Mouse (Mus musculus) cerebellum, adult 18-20 months (tissue): ENCODE measurements at regions not wholly inside any gene's neighbourhood (a gene's known extent, or its start where the extent isn't known, plus 50 kb on each side); places are given as distances from the start of the nearest gene placed in this dataset.

Experiments
- DNase-seq, 2 experiments: peaks; one replicate each; pipeline ENCODE4 v3.0.0; 2021

DNA sequence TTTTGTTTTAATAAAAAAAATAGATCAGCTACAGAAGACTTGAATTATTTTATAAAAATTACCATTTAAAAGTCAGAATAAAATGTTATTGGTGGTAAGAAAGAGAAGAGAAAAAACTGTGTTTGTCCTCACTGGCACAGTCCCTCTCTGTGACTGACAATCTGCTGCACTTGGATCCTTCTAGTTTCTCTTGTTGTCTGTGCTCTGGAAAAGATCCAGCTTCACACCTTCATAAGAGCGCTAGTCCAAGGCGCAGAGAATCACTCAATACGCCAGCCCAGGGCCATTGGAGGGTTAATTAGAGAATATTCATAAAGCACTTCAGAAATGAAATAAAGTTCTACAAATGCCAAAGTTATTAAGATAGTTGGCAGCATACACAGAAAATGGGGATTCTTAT is 153.8 kb downstream of the Lmbrd1 start:
- DNase-seq, result peak in 1 of 2 experiments; percentile 8

DNA sequence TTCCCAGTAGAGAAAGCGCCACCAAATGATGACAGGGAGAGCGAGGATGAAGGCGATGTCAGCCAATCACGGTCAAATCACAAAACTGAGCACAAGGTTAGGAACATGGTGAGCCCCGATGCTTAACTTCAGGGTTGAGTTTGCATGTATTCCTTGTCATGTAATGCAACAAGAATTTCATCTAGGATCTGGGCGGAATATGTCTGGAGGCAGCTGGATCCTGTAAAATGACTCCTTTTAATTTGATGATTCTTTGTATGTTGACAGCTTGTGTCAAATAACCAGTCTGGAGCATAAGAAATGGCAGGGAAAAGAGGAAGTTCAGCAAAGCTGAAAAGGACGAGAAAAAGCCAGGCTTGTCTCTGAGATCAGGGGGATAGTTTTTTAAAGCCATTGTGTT is 188.4 kb downstream of the Lmbrd1 start:
- no peak for DNase-seq

DNA sequence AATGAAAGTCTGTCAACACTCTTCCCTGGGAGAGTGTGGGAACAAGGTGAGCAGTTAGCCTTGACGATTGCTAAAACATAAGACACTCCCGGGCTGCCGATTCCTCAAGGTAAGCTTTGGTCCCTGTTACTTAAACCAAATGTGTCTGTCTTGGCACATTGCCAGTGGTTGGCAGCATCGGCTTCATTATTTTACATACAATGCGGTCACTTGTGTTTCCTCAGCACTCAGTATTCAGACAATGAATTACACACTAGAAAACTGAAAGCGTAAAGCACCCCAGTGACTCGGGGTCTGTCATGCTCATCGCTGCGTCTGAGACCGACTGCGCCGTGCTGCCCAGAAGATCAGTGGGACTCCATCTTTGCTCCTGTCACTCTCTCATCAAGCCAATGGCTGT is 191.3 kb downstream of the Lmbrd1 start:
- DNase-seq, result peak; percentile 60 to 75

DNA sequence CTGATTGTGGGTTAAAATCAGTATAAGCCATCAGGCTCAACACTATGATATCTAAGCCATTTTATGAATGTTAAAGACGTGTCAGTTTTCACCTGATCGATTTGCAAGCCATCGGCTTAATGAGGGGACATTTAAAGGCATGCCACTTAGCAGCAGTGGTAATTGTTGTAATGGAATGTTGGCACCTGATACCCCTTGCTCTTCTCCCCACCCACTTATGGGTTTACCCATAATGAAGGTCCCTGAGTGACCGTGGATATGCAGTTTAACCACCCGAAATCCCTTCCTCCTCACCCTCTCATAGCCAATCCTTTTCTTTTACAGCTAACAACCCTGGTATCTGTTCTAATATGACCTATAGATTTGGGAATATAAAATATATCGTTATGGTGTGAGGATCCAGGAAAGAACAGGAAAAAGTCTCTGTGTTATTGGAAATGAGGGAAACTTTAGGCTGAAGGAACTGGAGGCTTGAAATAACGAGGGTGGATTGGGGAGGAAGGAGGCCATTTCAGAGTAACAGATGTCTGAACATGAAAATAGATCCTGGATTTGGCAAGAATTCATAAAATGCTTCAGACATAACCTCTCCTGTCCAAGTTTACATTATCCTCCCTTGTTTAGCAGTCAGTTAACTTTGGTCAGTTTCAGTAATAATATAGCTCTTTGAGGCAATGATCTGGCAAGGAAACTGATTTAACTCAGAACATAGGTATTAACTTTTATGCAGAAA is 192.4 kb downstream of the Lmbrd1 start:
- DNase-seq, result peak; percentile 15 to 24

DNA sequence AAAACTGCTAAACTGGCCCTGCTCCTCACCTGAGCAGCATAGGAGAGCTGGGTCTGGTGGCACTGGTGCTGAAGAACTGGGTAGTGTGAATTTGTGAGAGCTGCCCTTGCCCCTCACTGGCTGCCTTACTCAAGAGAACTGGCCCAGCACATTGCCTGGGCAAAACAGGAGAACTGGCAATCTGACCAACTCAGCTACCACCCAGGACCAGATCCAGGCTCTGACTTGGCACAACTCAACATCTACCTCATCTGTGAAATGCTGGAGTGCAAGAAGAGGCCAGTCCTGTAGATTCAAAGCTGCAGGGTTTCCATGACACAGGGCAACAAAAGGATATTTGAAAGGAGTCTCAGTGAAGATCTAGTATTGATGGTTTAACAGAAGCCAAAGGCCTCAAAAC is 198.6 kb downstream of the Lmbrd1 start:
- DNase-seq, result peak; percentile 65 to 70

DNA sequence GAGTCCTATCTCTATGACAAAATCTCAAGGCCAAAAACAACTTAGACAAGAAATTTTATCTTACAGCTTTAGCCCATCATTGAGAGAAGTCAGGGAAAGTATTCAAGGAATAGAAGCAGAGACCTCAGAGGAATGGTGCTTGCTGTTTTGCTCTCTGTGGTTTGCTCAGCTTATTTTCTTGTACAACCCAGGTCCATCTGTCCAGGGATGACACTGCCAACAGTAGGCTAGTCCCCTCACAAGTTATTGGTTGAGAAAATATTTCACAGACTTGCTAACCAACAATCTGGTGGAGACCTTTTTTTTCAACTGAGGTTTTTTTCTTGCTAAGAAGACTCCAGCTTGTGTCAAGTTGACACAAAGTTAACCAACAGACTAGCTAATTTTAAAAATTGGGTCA is 205.2 kb downstream of the Lmbrd1 start:
- DNase-seq, result peak; percentile 69 to 86

DNA sequence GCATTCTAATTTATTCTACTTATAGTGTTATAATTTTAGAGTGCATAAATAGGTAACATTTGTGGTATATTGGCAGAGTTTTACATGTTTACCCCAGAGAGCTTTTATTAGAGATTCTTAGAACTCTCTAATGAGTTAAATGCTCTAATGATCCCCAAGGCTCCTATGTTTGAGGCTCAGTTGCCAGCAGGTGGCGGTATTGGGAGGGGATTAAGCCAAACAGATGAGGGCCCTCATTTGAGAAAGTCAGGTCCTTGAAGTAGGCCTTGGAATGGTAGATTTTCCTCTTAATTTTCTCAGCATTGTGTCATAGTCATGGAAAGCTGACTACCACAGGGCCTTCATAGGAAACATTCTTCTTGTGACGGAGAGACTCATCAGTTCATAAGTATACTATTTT is 222.8 kb downstream of the Lmbrd1 start:
- DNase-seq, result peak; percentile 77 to 79

DNA sequence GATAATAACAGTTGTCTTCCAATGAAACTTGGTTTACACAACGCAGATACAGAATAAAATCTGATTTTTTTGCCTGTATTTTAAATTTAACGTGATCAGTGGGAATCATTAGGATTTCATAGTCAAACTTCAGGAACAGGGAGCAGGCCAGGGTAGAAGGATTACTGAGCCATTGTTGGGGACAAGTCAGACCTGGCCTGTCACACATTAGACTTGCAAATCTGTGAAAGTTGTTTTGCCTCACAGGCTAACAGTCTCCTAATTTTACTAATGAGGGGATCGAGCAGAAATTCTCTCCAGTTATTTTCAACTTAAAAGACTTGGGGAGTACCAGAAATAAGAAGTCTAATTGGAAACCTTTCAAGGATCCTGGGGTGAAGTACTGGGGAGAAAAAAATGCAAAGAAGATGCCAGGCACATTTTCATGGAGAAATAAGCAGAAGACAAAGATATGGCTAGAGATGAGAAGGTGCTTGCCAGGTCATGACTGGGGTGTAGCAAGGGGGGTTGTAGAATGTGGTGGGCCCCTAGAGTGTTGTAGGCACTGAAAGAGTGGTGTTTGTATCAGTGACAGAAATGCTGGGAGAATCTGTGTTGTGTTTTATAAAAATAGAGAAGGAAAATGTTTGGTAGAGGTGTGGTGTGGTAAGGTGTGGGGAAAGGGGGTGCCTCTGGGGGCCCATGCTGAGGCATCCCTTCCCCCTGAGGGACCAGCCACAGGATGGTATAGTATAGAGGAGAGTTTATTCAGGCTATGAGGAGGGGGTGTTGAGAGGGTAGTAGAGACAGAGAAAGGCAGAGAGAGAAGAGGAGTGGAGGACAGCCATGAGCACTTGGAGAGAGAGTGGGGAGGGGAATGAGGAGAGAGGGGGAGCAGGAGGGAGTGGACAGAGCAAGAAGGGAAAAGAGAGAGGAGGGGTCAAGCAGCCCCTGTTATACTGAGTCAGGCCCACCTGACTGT is 260.2 kb downstream of the Lmbrd1 start:
- DNase-seq, result no peak

DNA sequence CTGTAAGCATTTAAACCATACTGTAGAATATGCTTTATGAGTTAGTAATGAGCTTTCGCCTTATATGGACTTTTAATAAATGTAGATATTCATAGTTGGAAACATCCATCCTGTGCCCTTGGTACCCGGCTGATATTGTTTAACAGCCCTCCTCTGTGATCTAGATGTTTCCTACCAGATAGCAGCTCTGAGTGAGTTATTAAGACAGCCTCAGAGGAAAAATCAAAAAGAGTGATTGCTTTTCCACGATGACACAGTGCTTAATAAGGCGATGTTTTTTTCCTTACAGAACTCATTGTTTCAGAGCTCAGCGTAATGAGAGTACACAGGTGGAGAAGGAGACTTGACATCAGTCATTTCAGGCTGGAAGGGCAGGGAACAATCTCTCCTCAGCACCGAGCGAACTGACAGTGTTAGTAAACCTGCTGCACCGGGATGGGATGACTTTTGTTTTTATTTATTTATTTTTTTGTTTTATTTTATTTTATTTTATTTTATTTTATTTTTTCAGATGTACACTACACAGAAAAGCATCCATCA is 264.4 kb downstream of the Lmbrd1 start:
- DNase-seq, result no peak

DNA sequence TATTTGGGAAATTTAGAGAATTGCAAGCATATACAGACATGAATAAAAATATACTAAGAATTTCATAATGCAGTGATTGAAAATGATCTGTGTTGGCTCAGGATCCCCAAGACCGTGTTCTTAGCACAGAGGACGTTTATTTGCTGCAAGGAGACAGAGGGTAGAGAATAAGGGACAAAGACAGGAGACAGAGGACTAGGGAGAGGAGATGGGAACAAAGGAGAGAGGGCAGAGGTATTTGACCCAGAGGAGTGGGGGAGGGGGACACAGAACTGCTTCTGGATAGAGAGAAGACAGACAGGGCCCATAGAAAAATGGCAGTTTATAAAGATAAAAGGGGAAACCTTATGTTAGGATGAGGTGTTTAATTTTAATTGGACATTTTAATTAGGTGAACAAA is 265.0 kb downstream of the Lmbrd1 start:
- DNase-seq, result no peak

DNA sequence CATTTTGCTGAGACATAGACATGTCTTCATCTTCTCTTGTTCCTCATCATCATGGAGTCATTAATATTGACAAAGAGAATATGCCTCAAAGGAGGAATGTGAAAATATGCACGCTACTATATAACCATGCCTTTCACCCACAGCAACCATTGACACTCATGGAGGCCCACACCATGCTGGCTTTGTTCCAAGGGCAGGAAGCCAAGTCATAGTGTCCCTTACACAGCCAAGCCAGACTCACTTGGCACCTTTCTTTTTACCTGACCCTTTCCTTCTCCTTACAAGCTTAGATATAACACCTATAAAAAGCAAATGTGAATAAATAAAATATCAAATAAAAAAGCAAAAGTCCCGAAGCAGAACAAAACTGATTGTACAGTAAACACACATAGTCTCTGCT is 294.3 kb downstream of the Lmbrd1 start:
- peak in 1 of 2 experiments; percentile 3 for DNase-seq

DNA sequence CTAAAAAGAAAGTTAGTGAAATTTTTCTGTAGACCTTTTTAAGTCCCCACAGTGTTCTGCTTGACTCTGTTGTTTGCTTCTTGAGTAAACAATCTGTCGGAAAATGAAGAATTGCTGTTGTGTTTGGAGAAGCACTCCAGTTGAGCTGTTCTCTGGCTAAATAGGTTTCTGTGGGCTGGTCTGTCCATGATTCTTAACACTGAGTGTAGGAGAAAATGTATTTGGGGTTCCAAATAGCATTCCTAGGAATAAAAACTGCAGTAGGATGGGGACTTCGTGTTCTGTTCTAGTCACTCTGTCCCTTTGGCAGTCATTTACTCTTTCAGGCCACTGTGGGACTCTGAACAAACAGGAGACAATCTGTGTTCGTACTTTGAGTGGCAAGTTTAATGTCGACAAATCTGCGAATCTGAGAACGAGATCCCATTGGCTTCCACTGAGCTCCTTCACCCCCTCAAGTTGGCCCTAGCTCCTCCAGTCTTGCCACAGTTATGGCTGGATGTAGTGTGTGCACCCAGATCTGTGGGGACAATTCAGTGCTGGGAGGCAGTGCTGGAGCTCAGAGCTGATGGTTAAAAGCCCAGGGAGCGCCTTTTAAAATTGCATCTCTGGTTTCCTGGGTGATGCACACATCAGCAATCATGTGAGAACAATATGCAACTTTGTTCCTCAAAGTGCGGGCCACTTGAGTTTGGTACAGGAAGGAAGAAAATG is 330.2 kb downstream of the Lmbrd1 start:
- DNase-seq, result no peak

DNA sequence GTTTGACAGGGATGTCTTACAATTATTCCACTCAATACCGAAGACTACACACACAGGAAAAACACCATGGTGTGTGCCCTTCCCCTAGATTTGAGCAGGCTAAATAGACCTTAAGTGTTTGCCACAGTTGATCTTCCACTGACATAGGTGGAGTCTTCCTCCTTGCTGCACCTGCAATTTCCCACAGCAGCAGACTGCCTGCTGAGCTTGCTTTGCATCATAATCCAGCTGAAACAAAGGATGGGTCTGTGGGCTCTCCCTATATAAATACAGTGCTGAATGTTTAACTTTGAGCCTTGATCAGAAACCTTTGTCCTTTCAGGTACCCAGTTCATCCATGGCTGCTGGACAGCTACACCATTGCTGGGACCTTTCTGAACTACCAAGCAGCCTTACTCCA is 334.3 kb downstream of the Lmbrd1 start:
- no peak for DNase-seq
